In the genomic region with DNA sequence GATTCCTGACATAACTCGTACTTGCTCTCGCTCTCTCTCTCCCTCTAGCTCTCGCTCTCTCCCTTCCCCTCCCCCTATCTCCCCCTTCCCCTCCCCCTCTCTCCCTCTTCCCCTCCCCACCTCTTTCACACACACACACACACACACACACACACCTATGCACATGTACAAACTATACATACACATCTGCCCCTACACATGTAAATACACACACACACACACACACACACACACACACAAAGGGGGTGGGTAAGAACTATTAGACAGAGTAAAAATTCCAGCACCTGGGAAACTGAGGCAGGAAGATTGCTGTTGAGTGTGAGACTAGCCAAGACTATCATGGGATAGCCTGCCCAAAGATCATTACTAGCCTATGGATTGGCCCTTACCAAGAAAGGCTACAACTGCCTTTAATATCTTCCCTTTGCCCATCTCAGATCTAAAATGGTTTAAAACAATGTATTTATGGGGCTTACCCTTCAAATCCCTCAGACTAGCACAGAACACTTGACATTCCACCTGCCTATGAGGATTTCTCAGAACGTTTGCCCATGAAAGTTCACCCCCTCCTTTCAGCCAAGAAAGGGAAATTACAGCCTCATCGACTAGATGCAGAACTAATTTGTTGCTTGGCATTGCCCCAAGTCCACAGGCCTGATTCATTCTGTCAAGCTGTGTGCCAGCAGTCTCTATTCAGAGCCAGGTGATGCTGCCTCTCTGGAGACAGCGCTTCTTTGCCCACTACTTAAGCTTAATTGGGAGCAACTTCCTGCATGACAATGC, we compare ENCODE assay signal across 10 mouse cellular contexts.
DNase-seq lines count a peak whose midpoint lies in the region.
"Had no signal": no experiment of that assay in that cellular context is flagged by ENCODE, and none has a peak within 500 bp of the region (broad histone marks: within the 10 kb centered on the region; RNA-seq: fewer than 3 reads in every experiment).

No protein-coding gene starts in this region.

- intact Hi-C loops in left cerebral cortex, postnatal 4 days (cut with DNase I): no loop called here

- DNase-seq in adrenal gland, adult 2 months: peak; percentile 14
- DNase-seq in adrenal gland, postnatal 14 days: no peak
- peak; percentile 88 for DNase-seq in Muller cell, postnatal 12 days (ENCODE audit: inconsistent ontology term)
- peak; percentile 15 for DNase-seq in fibroblast of lung, adult 2 months (ENCODE audit: low read depth)
- peak; percentile 85 for DNase-seq in left cerebral cortex, postnatal 4 days
- no peak for DNase-seq in thymus, postnatal 14 days
- DNase-seq in natural killer cell, adult 2 months (ENCODE audit: low spot score in 2 of 2): no peak
- no peak for DNase-seq in kidney, adult 9 months
- DNase-seq: gastrocnemius, adult 2 months; kidney, adult 18-20 months had no signal

Comparison
In these comparisons a context has a peak if more than half of its experiments do, and no peak if none do; other contexts are left out.
1. DNase-seq: peak in adrenal gland, adult 2 months (single experiment), Muller cell, postnatal 12 days (single experiment), fibroblast of lung, adult 2 months (single experiment) and left cerebral cortex, postnatal 4 days (single experiment); none in adrenal gland, postnatal 14 days (single experiment), thymus, postnatal 14 days (single experiment), natural killer cell, adult 2 months (0 of 2) and kidney, adult 9 months (single experiment).